Mouse (Mus musculus): Measurements from ENCODE around the gene Aicda. TPM values are rescaled to one million over a fixed set of nuclear protein-coding genes. Genes with fewer than 3 reads are reported as not detected.
A peak's percentile ranks its signal among the peaks of the same experiment; 100 is the strongest.

Aicda gene
- total RNA-seq, 2 experiments from 2014 or later = not detected

DNA sequence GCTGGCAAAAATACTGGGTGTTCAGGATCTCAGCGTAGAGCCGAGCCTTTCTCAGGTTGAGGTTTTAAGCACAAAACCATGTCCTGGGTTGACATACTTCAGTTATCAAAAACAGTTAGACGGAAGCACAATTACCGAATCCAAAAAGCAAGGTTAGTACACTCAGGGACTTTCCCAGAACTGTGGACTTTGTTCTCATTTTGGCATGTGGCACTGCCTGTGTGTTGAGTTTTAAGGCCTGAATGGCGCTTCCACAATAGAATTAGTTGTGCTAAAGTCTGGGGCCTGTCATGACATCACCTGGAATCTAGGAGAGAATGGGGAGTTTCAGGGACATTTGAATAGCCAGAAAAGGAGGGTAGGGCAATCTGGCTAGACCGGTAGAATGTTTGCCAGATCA is 44.8 kb downstream of the Aicda start:
- no peak for DNase-seq (ENCODE audit: extremely low spot score in 1 of 2, low spot score in 1 of 2)

- DNase-seq (ENCODE audit: extremely low spot score in 1 of 2, low spot score in 1 of 2) = no peak
Measured at GRCm38 (mm10) chr6:122599054-122599737, 45.6 kb downstream of the Aicda start.

- no peak for DNase-seq (ENCODE audit: extremely low spot score in 1 of 2, low spot score in 1 of 2)
Measured at GRCm38 (mm10) chr6:122600066-122600646, 46.6 kb downstream of the Aicda start.

GRCm38 (mm10) chr6:122601031-122601430 is 47.4 kb downstream of the Aicda start:
- DNase-seq (ENCODE audit: extremely low spot score in 1 of 2, low spot score in 1 of 2) = no peak

DNA sequence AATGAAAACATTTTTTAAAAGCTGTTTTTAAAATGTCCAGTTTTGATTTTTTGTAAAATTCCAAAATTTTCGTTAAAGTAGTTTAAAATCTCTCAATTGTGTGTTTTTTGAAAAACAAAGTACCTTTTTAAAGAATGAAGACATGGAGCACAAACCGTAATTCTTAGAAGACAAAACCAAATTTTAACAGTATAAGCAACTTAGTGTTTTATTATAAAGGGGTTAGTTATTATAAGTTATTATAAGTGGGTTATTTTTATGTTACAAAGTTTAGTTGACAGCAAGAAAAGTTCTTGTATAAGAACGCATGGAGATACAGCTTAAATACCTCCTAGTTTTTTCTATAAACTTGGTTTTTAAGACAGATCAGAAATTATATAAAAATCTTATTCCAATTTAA is 48.0 kb downstream of the Aicda start:
- no peak for DNase-seq (ENCODE audit: extremely low spot score in 1 of 2, low spot score in 1 of 2)

- DNase-seq (ENCODE audit: extremely low spot score in 1 of 2, low spot score in 1 of 2) = peak; percentile 8 to 23
Measured at GRCm38 (mm10) chr6:122602242-122602991, 48.8 kb downstream of the Aicda start, which contains the start of gene Apobec1. Apobec1 (minus strand) TSS chr6:122602444.

- no peak for DNase-seq (ENCODE audit: extremely low spot score in 1 of 2, low spot score in 1 of 2)
Measured at GRCm38 (mm10) chr6:122602992-122603322, 49.4 kb downstream of the Aicda start.

DNA sequence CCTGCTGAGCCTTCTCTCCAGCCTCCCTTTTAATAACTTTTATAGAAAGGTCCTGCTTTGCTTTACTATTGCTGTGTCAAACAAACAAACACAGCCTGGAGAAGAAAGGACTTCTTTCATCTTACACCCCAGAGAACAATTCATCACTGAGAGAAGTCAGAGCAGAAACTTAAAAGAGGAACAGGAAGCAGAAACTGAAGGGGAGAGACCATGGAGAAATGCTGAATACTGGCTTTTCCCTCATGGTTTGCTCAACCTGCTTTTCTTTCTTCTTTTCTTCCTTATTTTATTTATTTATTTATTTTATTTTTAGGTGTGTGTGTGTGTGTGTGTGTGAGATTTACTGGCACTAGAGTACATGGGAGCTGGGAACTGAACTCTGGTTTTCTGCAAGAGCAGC is 50.7 kb downstream of the Aicda start:
- no peak for DNase-seq (ENCODE audit: extremely low spot score in 1 of 2, low spot score in 1 of 2)

- DNase-seq (ENCODE audit: extremely low spot score in 1 of 2, low spot score in 1 of 2) = no peak
Measured at GRCm38 (mm10) chr6:122605483-122605882, 51.9 kb downstream of the Aicda start.

GRCm38 (mm10) chr6:122606661-122607060 is 53.1 kb downstream of the Aicda start:
- no peak for DNase-seq (ENCODE audit: extremely low spot score in 1 of 2, low spot score in 1 of 2)

DNA sequence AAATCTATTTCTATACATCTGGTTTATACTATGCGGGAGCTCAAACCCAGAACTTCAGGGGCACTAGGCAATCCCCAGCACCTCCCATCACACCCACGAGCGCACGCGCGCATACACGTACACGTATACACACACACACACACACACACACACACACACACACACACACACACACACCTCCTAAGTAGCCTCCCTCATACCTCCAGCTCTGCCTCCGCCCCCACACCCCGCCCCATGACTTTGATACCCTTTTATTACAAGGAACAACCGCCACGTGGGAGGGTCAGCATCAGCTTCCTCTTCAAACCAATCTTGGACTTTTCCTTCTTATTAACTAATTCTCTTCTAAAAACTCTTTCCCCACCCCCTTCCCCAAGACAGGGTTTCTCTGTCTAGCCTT is 54.1 kb downstream of the Aicda start:
- no peak for DNase-seq (ENCODE audit: extremely low spot score in 1 of 2, low spot score in 1 of 2)

DNA sequence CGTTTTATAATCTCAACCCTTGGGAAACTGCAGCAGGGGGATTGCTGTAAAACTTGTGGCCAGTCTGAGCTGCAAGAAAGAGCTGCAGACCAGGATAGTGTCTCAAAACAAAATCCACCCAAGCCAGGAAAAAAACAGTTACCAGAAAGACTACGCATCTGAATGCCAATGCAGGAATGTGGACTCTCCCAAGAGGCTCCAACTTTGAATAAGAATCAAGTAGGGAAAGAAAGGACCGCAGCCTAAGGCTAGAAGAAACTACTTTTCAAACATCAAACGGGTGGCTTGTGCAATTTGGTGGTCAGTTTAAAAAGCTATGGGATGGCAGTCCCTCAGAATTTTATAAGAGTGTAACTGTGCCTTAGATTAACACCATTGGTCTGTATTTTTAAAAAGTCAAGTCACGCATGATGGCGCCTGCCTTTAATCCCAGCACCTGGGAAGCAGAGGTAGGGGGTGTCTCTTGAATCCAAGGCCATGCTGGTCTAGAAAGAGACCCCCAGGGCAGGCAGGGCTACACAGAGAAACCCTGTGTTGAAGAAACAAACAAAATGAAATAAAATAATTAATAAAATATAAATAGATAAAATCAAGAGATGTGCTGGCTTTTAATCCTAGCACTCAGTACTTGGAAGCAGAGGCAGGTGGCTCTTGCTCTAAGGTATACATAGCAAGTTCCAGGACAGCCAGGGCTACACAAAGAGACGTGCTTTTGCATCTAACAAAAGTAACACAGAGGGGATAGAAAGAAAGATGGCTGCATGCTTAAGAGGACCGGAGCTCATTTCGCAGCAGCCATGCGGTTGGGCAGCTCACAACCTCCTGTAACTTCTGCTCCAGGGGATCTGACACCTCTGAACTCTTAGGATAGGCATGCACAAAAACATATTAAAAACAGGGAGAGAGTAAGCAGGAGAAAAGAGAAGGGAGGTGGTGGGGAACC is 55.1 kb downstream of the Aicda start:
- DNase-seq (ENCODE audit: extremely low spot score in 1 of 2, low spot score in 1 of 2) = no peak

- DNase-seq (ENCODE audit: extremely low spot score in 1 of 2, low spot score in 1 of 2) = no peak
Measured at GRCm38 (mm10) chr6:122609377-122609728, 55.8 kb downstream of the Aicda start.

GRCm38 (mm10) chr6:122609771-122610170 is 56.2 kb downstream of the Aicda start, which contains the start of gene Gdf3:
Gdf3 (minus strand) TSS chr6:122610087.
- DNase-seq (ENCODE audit: extremely low spot score in 1 of 2, low spot score in 1 of 2) = no peak

DNA sequence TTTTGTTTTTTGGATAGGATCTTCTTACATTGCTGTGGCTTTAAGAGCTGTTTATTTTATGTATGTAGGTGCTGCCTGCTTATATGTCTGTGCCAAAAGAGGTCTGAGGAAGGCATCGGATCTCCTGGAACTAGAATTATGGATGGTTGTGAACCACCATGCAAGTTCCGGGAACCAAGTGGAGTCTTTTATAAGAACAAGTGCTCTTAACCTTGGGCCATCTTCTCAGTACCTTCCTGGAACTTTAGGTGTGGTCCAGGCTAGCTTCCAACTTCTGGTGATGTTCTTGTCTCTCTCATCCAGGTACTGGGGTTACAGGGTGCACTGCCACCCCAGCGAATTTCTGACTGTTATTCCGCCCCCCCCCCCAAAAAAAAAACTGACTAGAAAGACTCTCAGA is 58.8 kb downstream of the Aicda start:
- DNase-seq (ENCODE audit: extremely low spot score in 1 of 2, low spot score in 1 of 2) = no peak

Other genes with a start within 250 kb of the Aicda start
- gene M6pr, start 245.1 kb upstream of the Aicda start, total RNA-seq (2021) = 10 to 100 TPM; 67.1 to 73.0 TPM
- gene Phc1, start 213.2 kb upstream of the Aicda start, total RNA-seq (2021) = 10 to 100 TPM; 58.4 to 68.5 TPM
- 10 to 100 TPM; 81.8 to 84.1 TPM for gene Rimklb, start 55.0 kb upstream of the Aicda start, total RNA-seq (2021)
- gene Mfap5, start 48.0 kb upstream of the Aicda start, total RNA-seq (2021) = under 1 TPM in 1 of 2 experiments, not detected in 1; 0.23 TPM
- gene Apobec1, start 48.6 kb downstream of the Aicda start, total RNA-seq (2021) = 1 to 10 TPM; 1.7 to 2.9 TPM
- not detected for gene Gdf3, start 56.3 kb downstream of the Aicda start, total RNA-seq (2021)
- gene Dppa3, start 72.6 kb downstream of the Aicda start, total RNA-seq (2021) = not detected
- not detected for gene Nanog, start 153.7 kb downstream of the Aicda start, total RNA-seq (2021)
- gene Slc2a3, start 247.8 kb downstream of the Aicda start, total RNA-seq (2021) = 100 to 1,000 TPM; 115 to 119 TPM

All from layer of hippocampus, postnatal 25 days (tissue).